Mouse (Mus musculus): Measurements from ENCODE around the gene Ebf1. TPM values are rescaled to one million over a fixed set of nuclear protein-coding genes. Genes with fewer than 3 reads are reported as not detected.
A peak's percentile ranks its signal among the peaks of the same experiment; 100 is the strongest.

Ebf1 gene
- polyA plus RNA-seq, 1 experiment from 2014 or later = 65.0 TPM

GRCm38 (mm10) chr11:44709869-44710460, 92.8 kb downstream of the Ebf1 start:
- no peaks in the 10 kb centered on the region for H3K27me3 ChIP-seq

GRCm38 (mm10) chr11:44710861-44711260, 93.7 kb downstream of the Ebf1 start:
- H3K27ac ChIP-seq = no peak overlapping the region
- no peak overlapping the region for H3K4me3 ChIP-seq
- no peak overlapping the region for H3K9ac ChIP-seq
- H3K4me2 ChIP-seq = no peak overlapping the region
- H3K4me1 ChIP-seq = 0 out of 2 replicates have a peak, but pooled peaks cover 9% of the 10 kb centered on the region
- H3K27me3 ChIP-seq = no peaks in the 10 kb centered on the region
- H3K9me3 ChIP-seq = no peaks in the 10 kb centered on the region
- no peak for ATAC-seq (ENCODE audit: insufficient number of reproducible peaks, low FRiP score, low TSS enrichment, low read depth)
- no peaks in the 10 kb centered on the region for H3K36me3 ChIP-seq

More at GRCm38 (mm10) chr11:44709869-44710460, 92.8 kb downstream of the Ebf1 start:
- Histone ChIP-seq H3K4me3 (no peak overlapping the region), H3K9me3 (no peaks in the 10 kb centered on the region), H3K27ac (no peak overlapping the region), H3K4me2 (no peak overlapping the region), H3K36me3 (no peaks in the 10 kb centered on the region), H3K4me1 (0 out of 2 replicates have a peak, but pooled peaks cover 9% of the 10 kb centered on the region), H3K9ac (no peak overlapping the region)
- 77% methylated on average over 6 of the region's 6 CpGs for WGBS
- no peak for ATAC-seq (ENCODE audit: insufficient number of reproducible peaks, low FRiP score, low TSS enrichment, low read depth)

GRCm38 (mm10) chr11:44714188-44714587, 97.1 kb downstream of the Ebf1 start:
- H3K36me3 ChIP-seq = no peaks in the 10 kb centered on the region
- no peak overlapping the region for H3K4me3 ChIP-seq
- no peaks in the 10 kb centered on the region for H3K27me3 ChIP-seq
- H3K4me2 ChIP-seq = no peak overlapping the region
- H3K9me3 ChIP-seq = no peaks in the 10 kb centered on the region
- H3K27ac ChIP-seq = no peak overlapping the region
- peaks cover 6% of the 10 kb centered on the region; the same call in 1 of the 2 replicates for H3K4me1 ChIP-seq
- ATAC-seq (ENCODE audit: insufficient number of reproducible peaks, low FRiP score, low TSS enrichment, low read depth) = no peak
- H3K9ac ChIP-seq = no peak overlapping the region
- 79% methylated on average over 5 of the region's 5 CpGs for WGBS

- Histone ChIP-seq H3K4me1 (peaks cover 6% of the 10 kb centered on the region; the same call in 1 of the 2 replicates), H3K9me3 (no peaks in the 10 kb centered on the region), H3K27me3 (no peaks in the 10 kb centered on the region), H3K4me2 (no peak overlapping the region), H3K4me3 (no peak overlapping the region), H3K36me3 (no peaks in the 10 kb centered on the region), H3K9ac (no peak overlapping the region), H3K27ac (no peak overlapping the region)
- 58% methylated on average over 4 of the region's 4 CpGs for WGBS
- no peak for ATAC-seq (ENCODE audit: insufficient number of reproducible peaks, low FRiP score, low TSS enrichment, low read depth)
Observed at GRCm38 (mm10) chr11:44715776-44716175, 98.7 kb downstream of the Ebf1 start.

- Histone ChIP-seq H3K4me2 (no peak overlapping the region), H3K27me3 (no peaks in the 10 kb centered on the region), H3K9me3 (no peaks in the 10 kb centered on the region), H3K27ac (no peak overlapping the region), H3K4me3 (no peak overlapping the region), H3K4me1 (peaks cover 6% of the 10 kb centered on the region; the same call in 1 of the 2 replicates), H3K36me3 (no peaks in the 10 kb centered on the region), H3K9ac (no peak overlapping the region)
- 62% methylated on average over 6 of the region's 6 CpGs for WGBS
- ATAC-seq (ENCODE audit: insufficient number of reproducible peaks, low FRiP score, low TSS enrichment, low read depth) = no peak
Observed at GRCm38 (mm10) chr11:44716928-44717327, 99.8 kb downstream of the Ebf1 start.

- Histone ChIP-seq H3K9ac (no peak overlapping the region), H3K4me3 (no peak overlapping the region), H3K27ac (no peak overlapping the region), H3K9me3 (no peaks in the 10 kb centered on the region), H3K27me3 (no peaks in the 10 kb centered on the region), H3K4me1 (peaks cover 10% of the 10 kb centered on the region; the same call in 1 of the 2 replicates), H3K36me3 (no peaks in the 10 kb centered on the region), H3K4me2 (no peak overlapping the region)
- no peak for ATAC-seq (ENCODE audit: insufficient number of reproducible peaks, low FRiP score, low TSS enrichment, low read depth)
- WGBS = 58% methylated on average over 7 of the region's 7 CpGs
Observed at GRCm38 (mm10) chr11:44717636-44718035, 100.5 kb downstream of the Ebf1 start.

GRCm38 (mm10) chr11:44721976-44722375, 104.9 kb downstream of the Ebf1 start:
- WGBS = 94% methylated on average over 4 of the region's 4 CpGs
- no peak overlapping the region for H3K27ac ChIP-seq

GRCm38 (mm10) chr11:44723950-44724502, 106.9 kb downstream of the Ebf1 start:
- 62% methylated on average over 6 of the region's 6 CpGs for WGBS
- Histone ChIP-seq H3K9me3 (no peaks in the 10 kb centered on the region), H3K36me3 (no peaks in the 10 kb centered on the region), H3K4me2 (no peak overlapping the region), H3K4me1 (peaks cover 10% of the 10 kb centered on the region; the same call in 1 of the 2 replicates), H3K27me3 (no peaks in the 10 kb centered on the region), H3K27ac (peak overlapping the region; percentile 19; the same call in 1 of the 2 replicates), H3K4me3 (no peak overlapping the region), H3K9ac (no peak overlapping the region)
- peak; percentile 81 for ATAC-seq (ENCODE audit: insufficient number of reproducible peaks, low FRiP score, low TSS enrichment, low read depth)

More at GRCm38 (mm10) chr11:44721976-44722375, 104.9 kb downstream of the Ebf1 start:
- Histone ChIP-seq H3K9ac (no peak overlapping the region), H3K36me3 (no peaks in the 10 kb centered on the region), H3K4me2 (no peak overlapping the region), H3K27me3 (no peaks in the 10 kb centered on the region), H3K4me3 (no peak overlapping the region), H3K9me3 (no peaks in the 10 kb centered on the region), H3K4me1 (peaks cover 12% of the 10 kb centered on the region; the same call in 1 of the 2 replicates)
- ATAC-seq (ENCODE audit: insufficient number of reproducible peaks, low FRiP score, low TSS enrichment, low read depth) = no peak

GRCm38 (mm10) chr11:44725732-44726131, 108.6 kb downstream of the Ebf1 start:
- Histone ChIP-seq H3K9ac (no peak overlapping the region), H3K36me3 (no peaks in the 10 kb centered on the region), H3K9me3 (no peaks in the 10 kb centered on the region), H3K4me3 (no peak overlapping the region), H3K4me1 (peaks cover 10% of the 10 kb centered on the region; the same call in 1 of the 2 replicates), H3K27ac (no peak overlapping the region), H3K27me3 (no peaks in the 10 kb centered on the region), H3K4me2 (no peak overlapping the region)
- ATAC-seq (ENCODE audit: insufficient number of reproducible peaks, low FRiP score, low TSS enrichment, low read depth) = no peak
- WGBS = 76% methylated on average over 5 of the region's 5 CpGs

GRCm38 (mm10) chr11:44727376-44727775, 110.3 kb downstream of the Ebf1 start:
- H3K27ac ChIP-seq = no peak overlapping the region
- peaks cover 6% of the 10 kb centered on the region; the same call in 1 of the 2 replicates for H3K4me1 ChIP-seq
- H3K36me3 ChIP-seq = no peaks in the 10 kb centered on the region
- no peaks in the 10 kb centered on the region for H3K9me3 ChIP-seq
- 21% methylated on average over 3 of the region's 3 CpGs for WGBS
- no peak overlapping the region for H3K4me3 ChIP-seq
- ATAC-seq (ENCODE audit: insufficient number of reproducible peaks, low FRiP score, low TSS enrichment, low read depth) = no peak
- H3K27me3 ChIP-seq = no peaks in the 10 kb centered on the region
- H3K4me2 ChIP-seq = no peak overlapping the region
- no peak overlapping the region for H3K9ac ChIP-seq

- Histone ChIP-seq H3K27me3 (no peaks in the 10 kb centered on the region), H3K4me2 (no peak overlapping the region), H3K4me1 (peaks cover 6% of the 10 kb centered on the region; the same call in 1 of the 2 replicates), H3K36me3 (no peaks in the 10 kb centered on the region), H3K9me3 (no peaks in the 10 kb centered on the region), H3K9ac (no peak overlapping the region), H3K27ac (no peak overlapping the region), H3K4me3 (no peak overlapping the region)
- no peak for ATAC-seq (ENCODE audit: insufficient number of reproducible peaks, low FRiP score, low TSS enrichment, low read depth)
- whole genome bisulfite sequencing = 45% methylated on average over 2 of the region's 2 CpGs
Observed at GRCm38 (mm10) chr11:44727821-44728220, 110.7 kb downstream of the Ebf1 start.

GRCm38 (mm10) chr11:44728271-44728670, 111.2 kb downstream of the Ebf1 start:
- Histone ChIP-seq H3K27ac (no peak overlapping the region), H3K27me3 (no peaks in the 10 kb centered on the region), H3K9me3 (no peaks in the 10 kb centered on the region), H3K4me3 (no peak overlapping the region), H3K4me2 (no peak overlapping the region), H3K36me3 (no peaks in the 10 kb centered on the region), H3K4me1 (peaks cover 6% of the 10 kb centered on the region; the same call in 1 of the 2 replicates), H3K9ac (no peak overlapping the region)
- no peak for ATAC-seq (ENCODE audit: insufficient number of reproducible peaks, low FRiP score, low TSS enrichment, low read depth)
- whole genome bisulfite sequencing = 81% methylated on average over 2 of the region's 2 CpGs
